Mouse (Mus musculus) cerebral cortex, adult 2 months (tissue): ENCODE data around the gene Cfb.

Experiments used
- WGBS: fragments of 180-500 bp; shearing (Covaris S2); methylation state at CpG from one replicate; pipeline ENCODE4 v1.1.7; 2018; 5-methylcytosine and 5-hydroxymethylcytosine counted together

The Cfb gene

GRCm38 (mm10) chr17:34862416-34863081, at the start of gene Cfb:
Gene Cfb, minus strand, starts transcription at chr17:34862518.
- WGBS: 63% methylated on average over 8 of the region's 8 CpGs

GRCm38 (mm10) chr17:34911945-34912351, 49.6 kb upstream of the Cfb start:
- 32% methylated on average over 5 of the region's 5 CpGs for whole genome bisulfite sequencing

- WGBS: 77% methylated on average over 10 of the region's 10 CpGs
Measured at GRCm38 (mm10) chr17:34910982-34911381, 48.7 kb upstream of the Cfb start.

DNA sequence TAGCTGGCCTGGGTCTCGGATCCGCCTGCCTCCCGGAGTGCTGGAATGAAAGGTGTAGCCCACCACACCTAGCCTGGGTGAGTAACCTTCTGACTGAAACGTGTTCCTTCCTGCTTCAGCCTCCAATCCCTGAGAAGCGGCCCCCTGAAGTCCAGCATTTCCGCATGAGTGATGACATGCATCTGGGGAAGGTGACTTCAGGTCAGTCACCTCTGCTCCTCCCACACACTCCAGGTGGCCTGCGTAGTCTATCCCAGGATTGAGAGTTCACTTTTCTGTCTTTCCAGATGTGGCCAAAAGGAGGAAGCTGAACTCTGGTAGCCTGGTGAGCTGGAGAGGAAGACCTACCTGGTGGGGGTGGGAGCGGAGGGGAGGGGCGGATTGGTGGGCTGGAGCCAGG, 40.6 kb upstream of the Cfb start:
- WGBS: 89% methylated on average over 9 of the region's 9 CpGs

DNA sequence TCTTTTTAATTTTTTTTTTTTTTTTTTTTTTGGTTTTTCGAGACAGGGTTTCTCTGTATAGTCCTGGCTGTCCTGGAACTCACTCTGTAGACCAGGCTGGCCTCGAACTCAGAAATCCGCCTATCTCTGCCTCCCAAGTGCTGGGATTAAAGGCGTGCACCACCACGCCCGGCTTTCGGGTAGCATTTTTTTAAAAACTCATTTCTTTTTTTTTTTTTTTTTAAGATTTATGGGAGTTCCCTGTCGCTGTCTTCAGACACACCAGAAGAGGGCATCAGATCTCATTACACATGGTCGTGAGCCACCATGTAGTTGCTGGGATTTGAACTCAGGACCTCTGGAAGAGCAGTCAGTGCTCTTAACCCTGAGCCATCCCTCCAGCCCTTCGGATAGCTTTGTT, 39.6 kb upstream of the Cfb start:
- 86% methylated on average over 9 of the region's 10 CpGs for WGBS

- 0% methylated on average over 5 of the region's 5 CpGs for WGBS
Measured at GRCm38 (mm10) chr17:34899890-34900243, 37.5 kb upstream of the Cfb start.

DNA sequence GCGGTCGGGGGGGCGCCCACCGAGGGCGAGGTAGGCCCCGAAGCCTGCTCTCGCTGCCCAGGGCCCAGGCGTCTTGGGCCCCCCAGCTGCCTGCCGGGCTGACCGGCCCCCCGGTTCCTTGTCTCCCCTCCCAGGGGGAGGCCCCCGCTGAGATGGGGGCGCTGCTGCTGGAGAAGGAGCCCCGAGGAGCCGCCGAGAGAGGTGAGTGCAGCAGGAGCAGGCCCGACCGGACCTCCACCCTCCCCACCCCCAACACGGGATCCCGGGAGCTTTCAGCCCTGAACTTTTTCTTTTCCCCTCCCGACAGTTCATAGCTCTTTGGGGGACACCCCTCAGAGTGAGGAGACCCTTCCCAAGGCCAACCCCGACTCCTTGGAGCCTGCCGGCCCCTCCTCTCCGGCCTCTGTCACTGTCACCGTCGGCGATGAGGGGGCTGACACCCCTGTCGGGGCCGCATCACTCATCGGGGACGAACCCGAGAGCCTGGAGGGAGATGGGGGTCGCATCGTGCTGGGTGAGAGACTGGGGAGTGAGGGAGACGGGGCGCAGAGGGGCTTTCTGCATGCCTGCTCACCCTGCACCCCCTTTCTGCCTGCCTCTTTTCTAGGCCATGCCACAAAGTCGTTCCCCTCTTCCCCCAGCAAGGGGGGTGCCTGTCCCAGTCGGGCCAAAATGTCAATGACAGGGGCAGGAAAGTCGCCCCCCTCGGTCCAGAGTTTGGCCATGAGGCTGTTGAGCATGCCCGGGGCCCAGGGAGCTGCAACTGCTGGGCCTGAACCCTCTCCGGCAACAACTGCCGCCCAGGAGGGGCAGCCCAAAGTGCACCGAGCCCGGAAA, 37.0 kb upstream of the Cfb start:
- 2% methylated on average over 40 of the region's 45 CpGs for WGBS

GRCm38 (mm10) chr17:34898706-34899052, 36.4 kb upstream of the Cfb start:
- 4% methylated on average over 23 of the region's 47 CpGs for WGBS

- under 1% methylated on average over 44 of the region's 44 CpGs for WGBS
Measured at GRCm38 (mm10) chr17:34898160-34898586, 35.9 kb upstream of the Cfb start, which contains the start of the genes C2 and Ehmt2. Gene C2, minus strand, starts transcription at chr17:34898265. Gene Ehmt2, plus strand, starts transcription at chr17:34898469.

- WGBS: 10% methylated on average over 10 of the region's 10 CpGs
Measured at GRCm38 (mm10) chr17:34897373-34898159, 35.2 kb upstream of the Cfb start.

DNA sequence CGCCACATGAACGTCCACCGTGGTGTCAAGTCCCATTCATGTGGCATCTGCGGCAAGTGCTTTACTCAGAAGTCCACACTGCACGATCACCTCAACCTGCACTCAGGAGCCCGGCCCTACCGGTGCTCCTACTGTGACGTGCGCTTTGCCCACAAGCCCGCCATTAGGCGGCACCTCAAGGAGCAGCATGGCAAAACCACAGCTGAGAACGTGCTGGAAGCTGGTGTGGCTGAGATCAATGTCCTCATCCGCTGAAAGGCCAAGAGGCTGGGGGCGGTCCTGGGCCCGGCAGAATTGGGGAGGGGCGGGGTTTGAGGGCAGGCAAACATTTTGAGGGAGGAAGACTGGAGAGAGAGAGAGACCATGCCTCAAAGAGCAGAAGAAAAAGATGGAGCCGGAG, 34.0 kb upstream of the Cfb start:
- 84% methylated on average over 17 of the region's 17 CpGs for WGBS

GRCm38 (mm10) chr17:34895724-34896123, 33.4 kb upstream of the Cfb start:
- 95% methylated on average over 15 of the region's 15 CpGs for WGBS

- WGBS: 9% methylated on average over 49 of the region's 51 CpGs
Measured at GRCm38 (mm10) chr17:34894801-34895530, 32.6 kb upstream of the Cfb start.

DNA sequence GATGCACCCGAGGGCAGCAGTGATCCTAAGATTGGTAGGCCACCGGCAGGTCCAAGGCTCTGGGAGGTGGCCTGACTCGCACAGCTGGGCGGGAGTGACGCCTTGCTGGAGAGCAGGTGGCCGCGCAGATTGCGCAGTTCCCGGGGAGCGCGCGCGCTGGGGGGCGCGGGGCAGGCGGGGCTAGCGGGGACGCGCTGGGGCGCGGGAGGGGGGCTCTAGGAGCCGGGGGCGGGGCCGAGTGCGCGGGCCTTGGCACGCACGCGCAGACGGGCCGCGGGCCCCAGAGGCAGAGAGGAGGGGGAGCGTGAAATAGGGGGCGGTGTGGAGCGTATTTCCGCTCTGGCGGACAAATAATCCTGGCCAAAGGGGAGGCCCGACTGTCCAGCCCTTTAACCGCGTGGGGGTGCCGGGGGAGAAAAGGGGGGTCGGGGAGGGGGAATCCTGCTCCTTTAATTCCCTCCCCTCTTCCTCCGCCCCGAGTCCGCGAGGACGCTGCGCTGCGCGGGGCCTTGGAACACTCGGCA, 31.8 kb upstream of the Cfb start:
- 2% methylated on average over 45 of the region's 51 CpGs for WGBS

- WGBS: 80% methylated on average over 12 of the region's 12 CpGs
Measured at GRCm38 (mm10) chr17:34893072-34893824, 30.9 kb upstream of the Cfb start.

GRCm38 (mm10) chr17:34891377-34891776, 29.1 kb upstream of the Cfb start:
- WGBS: 96% methylated on average over 2 of the region's 2 CpGs

- WGBS: 92% methylated on average over 12 of the region's 12 CpGs
Measured at GRCm38 (mm10) chr17:34890074-34890743, 27.9 kb upstream of the Cfb start.

DNA sequence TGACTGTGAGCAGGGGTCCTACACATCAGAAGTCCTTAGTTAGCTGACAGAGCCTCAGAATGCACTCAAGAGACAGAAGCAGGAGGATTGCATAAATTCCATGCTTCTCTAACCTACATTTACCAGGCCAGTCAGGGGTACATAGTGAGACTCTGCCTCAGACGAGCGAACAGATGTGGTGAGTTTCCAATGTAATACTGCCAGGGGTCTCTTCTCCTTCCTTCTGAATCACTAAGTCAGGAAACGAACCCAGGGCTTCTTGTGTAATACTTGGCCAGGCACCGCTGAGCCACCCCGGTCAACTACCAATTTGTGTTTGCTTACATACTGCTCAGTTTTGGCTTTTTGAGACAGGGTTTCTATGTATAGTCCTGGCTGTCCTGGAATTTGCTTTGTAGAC, 25.6 kb upstream of the Cfb start:
- WGBS: 91% methylated on average over 5 of the region's 5 CpGs

- 79% methylated on average over 3 of the region's 3 CpGs for WGBS
Measured at GRCm38 (mm10) chr17:34885615-34886014, 23.3 kb upstream of the Cfb start.

DNA sequence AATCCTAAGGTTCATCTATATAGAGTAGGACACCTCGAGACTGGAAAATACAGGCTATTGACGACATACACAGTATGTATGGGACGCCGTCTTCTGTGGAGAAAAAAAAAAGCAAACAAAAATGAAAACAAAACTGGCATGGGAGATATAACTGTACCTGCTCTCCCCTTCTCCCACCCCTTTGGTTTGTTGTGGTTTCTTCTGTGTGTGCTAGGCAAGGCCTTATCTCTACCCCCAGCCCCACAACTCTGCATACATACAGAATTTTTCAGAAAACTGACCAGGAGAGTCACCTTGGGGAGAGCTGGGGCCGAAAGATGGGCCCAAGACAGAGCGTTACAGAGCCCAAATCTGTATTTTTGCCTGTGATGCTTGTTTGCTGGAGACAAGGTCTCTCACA, 22.4 kb upstream of the Cfb start:
- 93% methylated on average over 6 of the region's 6 CpGs for WGBS
